Mouse (Mus musculus): ENCODE results near the gene Atp6v1g1. TPM values are rescaled to one million over a fixed set of nuclear protein-coding genes. Genes with fewer than 3 reads are reported as not detected.

Gene Atp6v1g1
- polyA plus RNA-seq, 1 experiment = 90.6 TPM

- DNase-seq (ENCODE audit: low read depth) = no peak
These were observed 35.1 kb downstream of the Atp6v1g1 start for GRCm38 (mm10) chr4:63579649-63580048.

- DNase-seq (ENCODE audit: low read depth) = no peak
These were observed 35.5 kb downstream of the Atp6v1g1 start for GRCm38 (mm10) chr4:63580078-63580477.

- no peak for DNase-seq (ENCODE audit: low read depth)
These were observed 38.0 kb downstream of the Atp6v1g1 start for GRCm38 (mm10) chr4:63582580-63582979.

- DNase-seq (ENCODE audit: low read depth) = no peak
These were observed 40.6 kb downstream of the Atp6v1g1 start for GRCm38 (mm10) chr4:63585216-63585615.

GRCm38 (mm10) chr4:63586240-63586639 is 41.7 kb downstream of the Atp6v1g1 start:
- DNase-seq (ENCODE audit: low read depth) = no peak

GRCm38 (mm10) chr4:63589987-63590386 is 45.4 kb downstream of the Atp6v1g1 start:
- no peak for DNase-seq (ENCODE audit: low read depth)

GRCm38 (mm10) chr4:63590538-63590937 is 46.0 kb downstream of the Atp6v1g1 start:
- no peak for DNase-seq (ENCODE audit: low read depth)

- no peak for DNase-seq (ENCODE audit: low read depth)
These were observed 50.0 kb downstream of the Atp6v1g1 start for GRCm38 (mm10) chr4:63594459-63595110.

- no peak for DNase-seq (ENCODE audit: low read depth)
These were observed 50.7 kb downstream of the Atp6v1g1 start for GRCm38 (mm10) chr4:63595259-63595658.

GRCm38 (mm10) chr4:63596010-63596409 is 51.4 kb downstream of the Atp6v1g1 start:
- DNase-seq (ENCODE audit: low read depth) = no peak

Other genes starting within 250 kb of the Atp6v1g1 start
- gene Orm1, start 200.2 kb upstream of the Atp6v1g1 start, polyA plus RNA-seq (2012; rRNA removed) = 73.9 and 228 TPM in 2 replicates
- gene Orm3, start 188.6 kb upstream of the Atp6v1g1 start, polyA plus RNA-seq (2012; rRNA removed) = 1.2 and 1.5 TPM in 2 replicates
- 0.84 and 2.9 TPM in 2 replicates for gene Orm2, start 182.3 kb upstream of the Atp6v1g1 start, polyA plus RNA-seq (2012; rRNA removed)
- gene Akna, start 141.4 kb upstream of the Atp6v1g1 start, polyA plus RNA-seq (2012; rRNA removed) = 4.0 and 5.2 TPM in 2 replicates
- 12.9 and 19.2 TPM in 2 replicates for gene Whrn, start 48.8 kb upstream of the Atp6v1g1 start, polyA plus RNA-seq (2012; rRNA removed)
- 21.0 and 25.8 TPM in 2 replicates for gene Tmem268, start 14.0 kb downstream of the Atp6v1g1 start, polyA plus RNA-seq (2012; rRNA removed)
- not detected in 2 replicates for gene Gm11213, start 60.5 kb downstream of the Atp6v1g1 start, polyA plus RNA-seq (2012; rRNA removed)
- 1.2 and 2.4 TPM in 2 replicates for gene Tex48, start 77.7 kb downstream of the Atp6v1g1 start, polyA plus RNA-seq (2012; rRNA removed)
- gene Gm11214, start 118.6 kb downstream of the Atp6v1g1 start, polyA plus RNA-seq (2012; rRNA removed) = not detected in 2 replicates
- gene Tnfsf15, start 200.3 kb downstream of the Atp6v1g1 start, polyA plus RNA-seq (2012; rRNA removed) = 0.19 and 0.22 TPM in 2 replicates

Data from gonadal fat pad, adult 2 months (tissue).